In genomic region chr9:30950592-30950991, GRCm38 (mm10) we compare ENCODE assay signal across 8 mouse cellular contexts. TPM values are rescaled to one million over a fixed set of nuclear protein-coding genes. Genes with fewer than 3 reads are reported as not detected.
DNase-seq lines count a peak whose midpoint lies in the region; ATAC-seq lines count a peak whose summit lies in the region.
"Had no signal": no experiment of that assay in that cellular context is flagged by ENCODE, and none has a peak within 500 bp of the region (broad histone marks: within the 10 kb centered on the region; RNA-seq: fewer than 3 reads in every experiment).

No protein-coding gene starts in this region.

- no peak overlapping the region for H3K27ac ChIP-seq in heart, embryonic 12.5 days (ENCODE audit: poor library complexity, severe bottlenecking)
- no peak overlapping the region for H3K27ac ChIP-seq in midbrain, embryonic 14.5 days (replicated peaks; ENCODE audit: low read depth, low read length)
- H3K27ac ChIP-seq in midbrain, embryonic 13.5 days: no peak overlapping the region

- peak; percentile 61 for DNase-seq in heart, postnatal 4 days
- peak; percentile 64 for DNase-seq in midbrain, embryonic 14.5 days
- peak; percentile 46 to 52 for DNase-seq in adrenal gland, postnatal 36 days
- DNase-seq in lung, postnatal 25 days (ENCODE audit: low spot score): peak; percentile 44
- DNase-seq in right cerebral cortex, postnatal 14 days: no peak
- DNase-seq: gastrocnemius, postnatal 25 days had no signal

- H3K4me1 ChIP-seq in heart, embryonic 12.5 days (replicated peaks): peaks cover 17% of the 10 kb centered on the region
- H3K4me1 ChIP-seq in midbrain, embryonic 14.5 days (ENCODE audit: control insufficient read depth, insufficient read depth, low read length): no peaks in the 10 kb centered on the region
- no peaks in the 10 kb centered on the region for H3K4me1 ChIP-seq in midbrain, embryonic 13.5 days (replicated peaks)

- no peaks in the 10 kb centered on the region for H3K36me3 ChIP-seq in heart, embryonic 12.5 days
- no peaks in the 10 kb centered on the region for H3K36me3 ChIP-seq in midbrain, embryonic 14.5 days (ENCODE audit: control insufficient read depth, insufficient read depth, low read length)
- no peaks in the 10 kb centered on the region for H3K36me3 ChIP-seq in midbrain, embryonic 13.5 days

- WGBS in heart, embryonic 12.5 days: 50% methylated on average over 4 of the region's 4 CpGs
- WGBS in midbrain, embryonic 14.5 days: 81% methylated on average over 4 of the region's 4 CpGs
- WGBS in midbrain, embryonic 13.5 days: 84% methylated on average over 4 of the region's 4 CpGs

- H3K9me3 ChIP-seq in heart, embryonic 12.5 days (replicated peaks): no peaks in the 10 kb centered on the region
- no peaks in the 10 kb centered on the region for H3K9me3 ChIP-seq in midbrain, embryonic 14.5 days (ENCODE audit: control insufficient read depth, low read length)
- H3K9me3 ChIP-seq in midbrain, embryonic 13.5 days: no peaks in the 10 kb centered on the region

- no peak overlapping the region for H3K9ac ChIP-seq in heart, embryonic 12.5 days
- no peak overlapping the region for H3K9ac ChIP-seq in midbrain, embryonic 14.5 days (replicated peaks; ENCODE audit: low read length)
- H3K9ac ChIP-seq in midbrain, embryonic 13.5 days (replicated peaks): no peak overlapping the region

- H3K27me3 ChIP-seq in heart, embryonic 12.5 days (replicated peaks): peaks cover 29% of the 10 kb centered on the region
- H3K27me3 ChIP-seq in midbrain, embryonic 14.5 days (ENCODE audit: control insufficient read depth, insufficient read depth, low read length): no peaks in the 10 kb centered on the region
- H3K27me3 ChIP-seq in midbrain, embryonic 13.5 days: peaks cover 5% of the 10 kb centered on the region; the same call in 1 of the 2 replicates

- no peak overlapping the region for H3K4me2 ChIP-seq in heart, embryonic 12.5 days
- no peak overlapping the region for H3K4me2 ChIP-seq in midbrain, embryonic 14.5 days (ENCODE audit: low read length)
- H3K4me2 ChIP-seq in midbrain, embryonic 13.5 days (replicated peaks): no peak overlapping the region

- no peak overlapping the region for H3K4me3 ChIP-seq in heart, embryonic 12.5 days
- H3K4me3 ChIP-seq in midbrain, embryonic 14.5 days (replicated peaks; ENCODE audit: low read depth, low read length): no peak overlapping the region
- no peak overlapping the region for H3K4me3 ChIP-seq in midbrain, embryonic 13.5 days (replicated peaks)

- ATAC-seq in heart, embryonic 12.5 days (ENCODE audit: insufficient number of reproducible peaks, low FRiP score): no peak
- no peak for ATAC-seq in midbrain, embryonic 14.5 days (ENCODE audit: low FRiP score, low TSS enrichment)
- no peak for ATAC-seq in midbrain, embryonic 13.5 days

RNA-seq across cellular contexts. Expression of gene Adamts8, which starts 8.2 kb away (rescaled TPM):
- total RNA-seq in heart, postnatal 4 days (2021): 10 to 100 TPM; 34.3 to 35.1 TPM
- polyA plus RNA-seq in heart, embryonic 12.5 days (2016; fragmentation: Nextera tagmentation; extraction: Ambion mirVana): 14.8 and 17.5 TPM in 2 replicates
- polyA plus RNA-seq in midbrain, embryonic 14.5 days (2014; fragmentation: Nextera tagmentation; extraction: Ambion mirVana): 1.1 and 1.7 TPM in 2 replicates
- 0.66 and 0.96 TPM in 2 replicates for polyA plus RNA-seq in midbrain, embryonic 13.5 days (2015; fragmentation: Nextera tagmentation; extraction: Ambion mirVana)
- under 1 TPM; 0.07 to 0.49 TPM for total RNA-seq in adrenal gland, postnatal 36 days (2021)

RNA-seq across cellular contexts. Expression of gene Adamts15, which starts 28.3 kb away (rescaled TPM):
- total RNA-seq in heart, postnatal 4 days (2021): 10 to 100 TPM; 11.5 to 15.2 TPM
- polyA plus RNA-seq in heart, embryonic 12.5 days (2016; fragmentation: Nextera tagmentation; extraction: Ambion mirVana): 16.4 and 18.1 TPM in 2 replicates
- polyA plus RNA-seq in midbrain, embryonic 14.5 days (2014; fragmentation: Nextera tagmentation; extraction: Ambion mirVana): 3.1 and 3.8 TPM in 2 replicates
- 2.9 and 3.2 TPM in 2 replicates for polyA plus RNA-seq in midbrain, embryonic 13.5 days (2015; fragmentation: Nextera tagmentation; extraction: Ambion mirVana)
- 1 to 10 TPM; 4.3 to 8.8 TPM for total RNA-seq in adrenal gland, postnatal 36 days (2021)
